Mouse (Mus musculus): ENCODE results near the gene Stab1. TPM values are rescaled to one million over a fixed set of nuclear protein-coding genes. Genes with fewer than 3 reads are reported as not detected.

Stab1 gene
- total RNA-seq, 2 experiments from 2014 or later = 63.2 to 64.1 TPM

DNA sequence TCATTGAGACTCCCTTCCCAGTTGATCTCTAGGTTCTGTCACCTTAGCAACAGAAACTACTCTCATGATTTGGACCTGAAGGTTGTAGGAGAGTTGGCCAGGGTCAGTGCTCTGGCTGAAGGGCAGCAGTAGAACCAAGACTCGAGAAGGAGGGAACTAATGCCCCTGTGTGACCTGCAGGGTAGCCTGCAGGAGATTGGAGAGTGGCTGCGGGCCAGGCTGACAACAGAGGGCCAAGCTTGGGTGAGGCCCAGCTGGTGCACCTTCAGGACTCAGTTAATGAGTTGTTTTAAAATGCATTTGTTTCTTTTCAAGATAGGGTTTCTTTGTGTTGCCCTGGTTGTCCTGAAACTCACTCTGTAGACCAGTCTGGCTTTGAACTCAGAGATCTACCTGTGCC, 3.4 kb downstream of the Stab1 start:
- peak in 1 of 2 experiments; percentile 74 for DNase-seq

DNA sequence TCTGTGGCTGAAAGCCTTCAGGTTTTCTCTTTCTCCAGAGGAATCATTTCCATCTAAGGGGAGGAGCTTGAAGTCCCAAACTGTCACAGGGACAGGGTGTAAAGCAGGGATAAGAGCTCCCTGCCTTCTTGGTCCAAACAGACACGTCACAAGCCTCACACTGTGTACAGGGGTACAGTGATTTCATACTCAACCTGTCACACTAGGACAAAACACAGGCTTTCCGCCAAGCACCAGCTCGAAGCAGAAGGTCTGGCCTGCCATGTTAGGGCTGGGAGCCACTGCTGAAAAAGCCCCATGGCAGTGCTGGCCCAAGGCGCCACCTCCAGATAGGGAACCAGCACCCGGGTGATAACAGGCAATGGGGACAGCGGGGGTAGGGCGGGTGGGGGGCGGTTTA, 4.4 kb downstream of the Stab1 start:
- peak; percentile 62 to 76 for DNase-seq

DNA sequence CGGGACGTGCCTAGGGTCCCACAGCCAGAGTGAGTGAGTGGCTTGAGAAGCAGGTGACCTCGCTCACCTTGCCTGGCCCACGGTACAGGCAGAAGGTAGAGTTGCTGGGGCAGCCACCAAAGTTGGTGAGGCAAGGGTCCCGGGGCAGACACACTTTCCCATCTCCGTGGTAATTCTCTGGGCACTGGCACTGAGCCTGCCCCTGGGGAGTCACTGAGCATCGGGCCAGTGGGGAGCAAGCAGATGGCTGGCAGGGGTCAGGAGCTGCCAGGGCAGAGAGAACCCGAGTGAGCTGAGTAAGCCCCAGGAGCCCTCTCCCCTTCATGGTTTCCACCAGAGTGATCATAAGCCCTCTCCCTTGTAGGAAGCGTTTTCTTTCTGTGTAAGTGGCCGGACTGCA, 6.8 kb downstream of the Stab1 start:
- no peak for DNase-seq

DNA sequence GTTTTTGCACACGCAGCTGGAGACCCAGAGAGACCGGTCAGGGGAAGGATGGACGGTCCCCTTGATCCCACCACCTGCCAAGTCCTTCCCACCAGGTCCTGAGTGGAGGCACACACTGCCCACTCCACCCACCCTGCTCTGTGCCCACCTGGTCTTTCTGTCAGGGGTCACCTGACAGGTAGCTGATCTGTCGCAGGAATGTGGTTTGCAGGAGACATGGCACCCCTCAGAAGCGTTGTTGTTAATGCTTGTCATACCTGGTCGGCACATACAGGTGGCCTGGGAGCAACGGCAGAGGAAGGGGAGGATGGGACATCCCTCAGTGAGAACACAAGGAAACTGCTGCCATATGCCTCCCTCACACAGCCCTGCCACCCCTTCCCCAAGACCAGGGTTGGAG, 7.2 kb downstream of the Stab1 start:
- DNase-seq = no peak

DNA sequence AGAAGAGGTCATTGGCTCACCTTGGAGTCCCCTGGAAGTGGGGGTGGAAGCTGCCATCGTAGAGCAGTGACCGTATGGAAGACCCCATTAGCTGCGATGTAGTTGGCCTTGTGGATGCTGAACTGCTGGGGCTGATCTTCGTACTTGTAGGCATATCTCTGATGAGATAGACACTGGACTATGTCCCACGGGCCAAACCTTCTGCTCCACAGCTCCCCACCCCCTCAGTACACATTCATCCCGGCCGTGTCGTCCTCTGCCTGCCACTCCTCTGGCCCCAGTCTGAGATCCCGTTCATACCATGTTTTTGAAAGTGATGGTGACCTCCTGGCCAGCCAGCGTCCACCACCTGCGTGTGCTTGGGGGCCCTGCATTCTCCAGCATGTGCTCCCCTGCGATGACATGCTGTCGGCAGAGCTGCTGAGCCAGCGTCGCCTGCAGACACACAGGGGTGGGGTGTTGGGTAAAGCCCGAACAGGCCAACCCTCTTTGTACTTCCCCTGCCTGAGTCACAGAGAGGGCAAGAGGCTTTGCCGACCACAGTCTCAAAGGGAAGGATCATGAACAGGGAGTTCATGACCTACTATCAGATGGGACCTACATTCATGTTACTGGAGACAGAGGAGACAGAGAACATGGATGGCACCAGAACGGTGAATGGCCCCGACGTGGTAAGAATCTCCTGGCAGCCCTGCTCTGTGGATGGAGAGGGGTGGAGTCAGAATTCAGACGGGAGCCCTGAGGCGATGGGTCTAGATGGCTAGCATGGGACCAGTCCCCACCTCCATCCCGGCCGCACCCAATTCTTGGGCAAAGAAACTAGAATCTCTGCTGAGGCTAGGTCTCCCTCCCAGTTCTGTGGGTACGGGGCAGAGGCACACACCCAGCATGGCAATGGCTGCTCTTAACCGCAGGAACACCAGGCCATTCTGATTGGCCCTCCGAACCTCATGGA, 8.0 kb downstream of the Stab1 start:
- DNase-seq = no peak

DNA sequence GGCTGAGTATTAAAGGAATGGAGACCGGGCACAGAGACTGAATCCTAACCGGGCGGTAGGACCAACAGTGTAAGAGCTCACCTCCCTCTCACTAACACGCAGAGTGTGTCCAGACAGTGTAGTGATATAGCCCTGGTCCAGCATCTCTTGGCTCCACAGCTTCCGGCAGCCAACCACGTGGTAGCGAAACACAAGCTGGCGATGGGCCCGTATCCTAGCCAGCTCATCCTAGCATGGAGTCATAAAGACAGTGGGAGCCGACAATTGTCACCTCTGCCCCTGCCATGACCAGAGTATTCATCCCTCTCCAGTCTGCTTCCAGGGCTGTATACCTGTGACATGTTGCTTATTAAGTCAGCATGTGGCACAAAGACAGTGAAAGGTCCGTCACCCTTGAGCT, 22.7 kb downstream of the Stab1 start:
- DNase-seq = no peak

DNA sequence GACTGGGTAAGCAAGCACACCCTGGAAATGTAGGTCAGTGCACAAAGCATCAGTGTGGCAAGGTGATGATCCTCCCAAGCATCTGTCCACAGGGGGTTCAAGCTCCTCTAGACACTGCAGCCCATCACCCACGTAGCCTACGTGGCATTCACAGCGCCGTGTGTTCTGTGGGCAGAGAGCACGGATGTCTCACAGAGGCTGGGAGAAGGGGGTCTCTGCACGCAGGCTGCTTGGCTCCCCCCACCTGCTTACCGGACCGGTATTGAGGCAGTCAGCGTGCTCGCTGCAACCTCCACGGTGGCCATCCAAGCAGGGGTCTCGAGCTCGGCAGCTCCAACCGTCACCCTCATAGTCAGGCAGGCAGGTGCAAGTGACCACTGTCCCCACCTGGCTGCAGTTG, 27.4 kb downstream of the Stab1 start:
- DNase-seq = no peak

DNA sequence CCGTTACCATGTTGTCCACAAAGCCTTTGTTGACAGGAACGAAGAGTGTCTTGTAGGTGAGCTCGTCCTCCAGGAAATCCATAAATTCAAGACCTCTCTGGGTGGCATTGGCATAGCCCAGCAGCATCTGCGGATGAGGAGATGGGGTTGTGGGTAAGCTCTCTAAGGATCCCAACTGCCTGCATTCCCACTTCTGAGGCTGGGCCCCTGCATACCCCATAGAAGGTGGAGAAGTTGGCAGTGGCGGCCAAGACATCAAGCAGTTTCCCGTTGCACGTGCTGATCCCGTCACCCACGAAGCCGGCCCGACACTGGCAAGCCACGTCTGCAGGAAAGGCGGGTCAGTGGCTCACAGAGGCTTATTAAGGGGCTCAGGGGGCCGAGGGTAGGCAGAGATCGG, 28.3 kb downstream of the Stab1 start:
- no peak for DNase-seq

DNA sequence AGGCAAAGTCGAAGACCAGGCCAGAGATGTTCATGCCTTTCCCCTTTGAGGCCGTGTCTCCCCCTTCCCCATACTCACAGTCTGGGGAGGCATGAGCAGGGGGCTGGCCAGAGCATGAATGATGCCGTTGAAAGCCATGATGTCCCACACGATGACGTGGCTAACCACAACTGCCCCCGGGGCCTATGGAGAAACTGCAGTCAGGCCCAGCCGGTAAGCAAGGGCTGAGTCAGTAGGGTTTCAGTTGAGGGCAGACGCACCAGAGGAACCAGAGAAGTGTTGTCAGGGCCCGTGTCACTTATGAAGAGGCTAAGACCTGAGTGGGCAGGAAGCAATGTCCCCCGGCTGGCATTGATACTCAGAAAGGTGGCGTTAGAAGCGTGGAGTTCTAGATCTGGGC, 28.8 kb downstream of the Stab1 start:
- DNase-seq = no peak

DNA sequence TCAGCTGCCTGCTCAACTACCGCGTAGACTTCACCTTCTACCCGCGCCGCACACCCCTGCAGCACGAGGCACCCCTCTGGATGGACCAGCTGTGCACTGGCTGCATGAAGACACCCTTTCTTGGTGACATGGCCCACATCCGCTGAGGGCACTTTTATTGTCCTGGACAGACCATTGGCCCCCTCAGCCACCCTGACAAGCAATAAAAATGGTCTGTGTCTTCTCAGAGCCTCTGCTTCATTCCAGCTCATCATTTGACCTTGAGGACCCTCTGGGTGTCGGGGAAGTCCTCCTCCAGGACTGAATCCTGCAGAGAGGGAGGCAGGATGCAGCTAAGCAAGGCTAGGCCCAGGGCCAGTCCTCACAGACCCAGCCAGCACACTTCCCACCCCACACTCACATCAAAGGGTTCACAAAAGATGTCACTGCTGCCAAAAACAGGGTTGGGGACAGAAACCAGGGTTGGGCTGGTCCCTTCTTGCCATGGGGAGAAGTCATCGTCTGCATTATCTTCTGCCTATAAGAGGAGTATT, 29.5 kb downstream of the Stab1 start:
- DNase-seq = no peak

DNA sequence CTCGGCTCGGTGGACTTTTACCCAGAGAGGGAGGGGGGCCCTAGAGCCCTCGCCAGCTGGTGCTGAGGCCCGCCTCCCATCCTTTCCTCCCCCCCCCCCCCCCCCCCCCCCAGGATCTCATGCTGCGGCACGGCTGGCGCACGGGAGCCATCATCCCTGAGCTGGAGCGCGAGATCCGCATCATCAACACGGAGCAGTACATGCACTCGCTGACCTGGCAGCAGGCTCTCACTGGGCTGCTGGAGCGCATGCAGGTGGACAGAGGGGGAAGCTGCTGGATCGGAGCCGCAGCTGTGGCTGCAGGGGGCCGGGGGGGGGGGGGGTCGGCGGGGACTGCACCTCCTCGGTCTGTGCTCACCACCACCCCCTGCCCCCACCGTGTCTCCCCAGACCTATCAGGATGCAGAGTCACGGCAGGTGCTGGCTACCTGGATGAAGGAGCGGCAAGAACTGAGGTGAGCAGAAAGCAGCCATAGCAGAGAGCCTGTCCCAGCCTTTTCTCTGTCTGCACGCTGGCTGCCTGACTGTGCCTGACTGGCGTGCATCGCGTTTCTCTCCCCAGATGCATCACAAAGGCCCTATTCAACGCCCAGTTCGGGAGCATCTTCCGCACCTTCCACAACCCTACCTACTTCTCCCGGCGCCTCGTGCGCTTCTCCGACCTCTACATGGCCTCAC, 30.1 kb downstream of the Stab1 start:
- DNase-seq = no peak

DNA sequence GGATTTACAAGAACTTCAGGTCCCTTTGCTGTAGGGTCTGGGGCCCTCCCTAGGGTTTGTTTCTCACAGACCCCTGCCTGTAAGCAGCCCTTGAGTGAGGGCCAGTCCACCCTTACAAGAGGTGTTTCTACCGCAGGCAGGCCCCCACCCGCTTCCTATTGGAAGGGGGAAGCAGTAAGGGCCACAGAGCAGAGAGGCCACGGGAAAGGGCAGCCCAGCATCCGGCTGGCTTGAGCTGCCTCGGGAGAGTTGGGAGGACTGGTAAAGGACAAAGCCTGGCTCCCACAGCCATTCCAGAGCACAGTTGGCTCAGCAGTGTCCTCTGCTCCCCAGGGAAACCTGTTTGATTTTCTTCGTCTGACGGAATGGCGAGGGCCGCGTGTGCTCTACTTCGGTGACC, 30.6 kb downstream of the Stab1 start:
- peak; percentile 45 to 57 for DNase-seq

DNA sequence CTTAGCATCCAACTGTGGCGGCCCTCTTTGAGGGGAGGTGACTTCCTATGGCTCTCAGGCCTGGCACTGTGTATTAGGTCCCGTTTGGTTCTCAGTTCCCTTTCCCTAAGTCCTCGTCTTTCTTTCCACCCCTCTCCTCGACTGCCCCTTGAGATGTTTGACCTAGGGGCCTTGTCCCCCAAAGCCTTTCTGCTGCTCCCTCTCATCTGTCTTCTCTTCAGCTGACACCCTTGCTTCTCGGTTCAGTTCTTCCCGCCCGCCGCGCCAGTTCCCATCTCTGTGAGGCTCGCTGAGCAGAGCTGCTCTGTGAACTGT, 31.2 kb downstream of the Stab1 start:
- DNase-seq = no peak

DNA sequence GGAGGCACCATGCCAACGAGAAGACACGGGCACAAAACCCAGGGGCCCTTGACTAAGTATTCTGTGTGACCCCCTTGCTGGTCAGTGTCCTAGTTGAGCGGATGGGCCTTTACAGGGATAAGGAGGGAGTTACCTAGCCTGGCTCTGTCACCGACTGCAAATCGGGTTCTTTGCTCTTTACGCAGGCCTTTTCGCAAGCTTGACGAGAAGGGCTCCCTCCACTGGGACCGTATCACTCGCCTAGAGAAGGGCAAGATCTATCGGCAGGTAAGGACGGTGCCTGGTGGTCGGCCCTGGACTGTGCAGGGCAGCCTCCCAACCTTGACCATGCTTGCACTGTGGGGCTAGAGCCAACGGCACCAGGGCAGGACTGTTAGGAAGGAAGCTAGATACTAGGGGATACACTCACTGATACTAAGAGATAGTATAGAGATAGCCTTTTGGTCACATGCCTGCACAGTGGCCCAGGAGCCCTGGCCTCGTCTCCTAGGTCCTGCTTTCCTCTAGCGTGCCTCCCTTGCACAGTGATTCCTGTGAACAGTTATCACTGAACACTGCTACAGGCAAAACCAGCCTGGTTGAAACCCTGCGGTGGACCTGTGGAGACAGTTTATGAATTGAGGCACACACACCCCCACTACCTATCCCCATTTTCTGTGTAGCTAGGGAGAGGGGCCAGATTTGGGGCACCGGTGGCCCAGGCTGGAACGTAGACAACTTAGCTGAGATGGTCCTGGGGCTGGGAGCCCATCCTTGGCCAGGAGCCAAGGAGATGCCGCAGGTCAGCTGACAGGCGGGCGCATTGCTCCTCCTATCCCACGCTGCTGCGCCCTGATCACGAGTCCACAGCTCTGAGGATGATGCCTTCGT, 31.8 kb downstream of the Stab1 start:
- no peak for DNase-seq

DNA sequence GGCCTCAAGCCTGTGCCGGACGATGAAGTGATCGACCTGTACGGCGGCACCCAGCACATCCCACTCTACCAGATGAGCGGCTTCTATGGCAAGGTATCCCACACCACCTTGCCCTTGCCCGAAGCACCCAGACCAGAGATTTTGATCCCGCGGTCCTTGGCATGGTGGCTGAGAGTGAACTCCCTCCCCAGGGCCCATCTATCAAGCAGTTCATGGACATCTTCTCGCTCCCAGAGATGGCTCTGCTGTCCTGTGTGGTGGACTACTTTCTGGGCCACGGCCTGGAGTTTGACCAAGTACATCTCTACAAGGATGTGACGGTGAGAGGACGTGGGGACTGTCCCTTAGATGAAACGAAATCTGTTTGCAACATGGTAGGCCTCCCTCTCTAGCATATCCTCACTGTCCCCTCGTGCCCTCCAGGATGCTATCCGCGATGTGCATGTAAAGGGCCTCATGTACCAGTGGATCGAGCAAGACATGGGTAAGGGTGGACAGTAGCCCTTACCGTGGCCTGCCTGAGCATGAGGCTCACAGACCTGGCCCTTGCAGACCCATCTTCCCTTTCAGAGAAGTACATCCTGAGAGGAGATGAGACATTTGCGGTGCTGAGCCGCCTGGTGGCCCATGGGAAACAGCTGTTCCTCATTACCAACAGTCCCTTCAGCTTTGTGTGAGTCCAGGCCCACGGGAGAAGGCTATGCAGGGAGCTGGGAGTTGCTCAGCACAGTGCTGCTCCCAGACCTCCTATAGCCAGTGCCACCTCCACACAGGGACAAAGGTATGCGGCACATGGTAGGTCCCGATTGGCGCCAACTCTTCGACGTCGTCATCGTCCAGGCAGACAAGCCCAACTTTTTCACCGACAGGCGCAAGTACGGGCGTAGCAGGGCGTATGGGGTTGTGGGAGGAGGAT, 32.7 kb downstream of the Stab1 start:
- DNase-seq = no peak

DNA sequence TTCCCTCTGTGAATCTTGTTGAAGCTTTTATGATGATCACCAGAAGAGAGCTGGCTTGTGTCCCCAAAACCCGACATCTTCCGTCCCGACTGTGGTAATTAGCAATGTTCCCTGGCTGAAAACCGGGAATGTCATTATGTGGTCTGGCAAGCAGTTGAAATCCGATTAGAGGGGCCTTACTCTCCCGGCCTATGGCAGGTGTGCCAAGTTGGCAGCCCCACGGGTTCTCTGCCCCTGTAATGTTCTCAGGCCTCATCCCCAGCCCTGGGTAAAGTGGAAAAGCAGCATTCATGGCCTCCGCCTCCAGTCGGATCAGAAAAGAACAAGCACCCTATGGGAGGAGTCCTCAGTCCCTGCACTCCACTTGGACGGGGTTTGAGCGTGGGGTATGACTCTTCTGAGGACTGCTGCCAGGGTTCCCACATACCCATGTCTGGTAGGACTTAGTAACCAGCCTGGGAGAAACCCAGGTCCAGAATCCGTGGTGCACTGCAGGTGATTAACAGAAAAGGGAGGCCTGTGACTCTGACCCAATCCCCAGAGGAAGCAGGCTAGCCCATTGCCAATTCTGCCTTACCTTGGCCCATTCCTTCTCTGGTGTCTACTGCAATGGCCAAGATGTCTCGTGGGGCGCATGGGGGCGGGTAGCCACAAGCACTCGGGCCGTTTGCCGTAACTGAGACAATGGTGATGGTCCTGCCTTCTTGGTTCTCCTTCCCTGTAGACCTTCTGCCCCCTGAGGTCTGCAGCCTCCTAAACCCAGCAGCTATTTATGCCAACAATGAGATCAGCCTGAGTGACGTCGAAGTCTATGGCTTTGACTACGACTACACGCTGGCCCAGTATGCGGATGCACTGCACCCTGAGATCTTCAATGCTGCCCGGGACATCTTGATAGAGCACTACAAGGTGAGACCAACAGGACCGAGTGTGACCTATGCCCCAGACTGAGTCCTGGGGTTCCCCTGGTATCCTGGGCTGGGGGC, 34.1 kb downstream of the Stab1 start:
- DNase-seq = no peak

DNA sequence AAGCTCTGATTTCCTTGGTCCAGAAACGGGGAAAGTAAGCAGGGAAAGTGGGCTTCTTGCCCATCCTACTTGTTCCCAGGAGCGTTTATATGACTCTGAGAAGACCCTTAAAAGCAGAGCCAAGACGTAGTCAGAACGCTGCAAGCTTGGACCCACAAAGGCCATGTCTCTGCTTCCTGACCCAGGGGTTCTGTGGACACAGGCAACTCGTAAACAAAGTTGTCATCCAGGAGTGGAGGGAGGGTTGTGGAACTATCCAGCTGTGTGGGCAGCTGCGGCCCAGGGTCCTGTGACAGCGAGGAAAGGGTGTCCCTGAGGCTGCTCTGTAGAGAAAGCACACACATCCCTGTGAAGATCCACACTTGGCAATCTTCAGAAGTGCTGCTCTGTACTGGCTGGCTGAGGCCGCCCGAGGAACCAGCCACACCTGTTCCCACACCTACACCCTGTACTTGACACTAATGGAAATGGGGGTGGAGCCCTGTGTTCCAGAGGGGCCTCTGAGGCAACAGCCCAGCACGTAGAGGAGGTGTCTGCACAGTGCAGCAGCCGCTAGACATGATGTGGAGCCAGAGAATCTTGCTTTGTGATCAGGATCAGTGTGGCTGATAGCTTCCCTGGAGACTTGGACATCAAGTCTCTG, 35.3 kb downstream of the Stab1 start:
- no peak for DNase-seq

DNA sequence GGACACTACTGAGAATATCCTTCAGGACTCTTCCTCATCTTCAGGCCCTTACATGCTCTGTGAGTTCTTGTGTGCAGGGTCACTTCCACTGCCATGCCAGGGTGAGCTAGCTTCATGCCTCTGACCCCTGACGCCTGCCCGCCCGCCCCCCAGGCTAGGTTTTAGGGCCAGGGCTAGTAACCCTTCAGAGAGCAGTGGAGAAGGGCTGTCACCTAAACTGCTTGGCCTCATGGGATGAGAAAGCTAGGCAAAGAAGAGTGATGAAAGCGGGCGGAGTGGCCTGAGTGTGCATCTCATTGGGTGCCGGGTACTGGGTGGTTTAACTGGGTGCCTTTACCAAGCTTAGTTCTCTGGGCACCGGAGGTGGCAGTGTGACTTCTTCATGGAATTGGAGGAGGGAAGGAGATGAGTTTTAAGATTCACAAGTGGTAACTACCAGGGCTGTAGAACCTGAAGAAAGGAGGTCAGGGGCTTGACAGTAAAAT, 35.9 kb downstream of the Stab1 start:
- no peak for DNase-seq

DNA sequence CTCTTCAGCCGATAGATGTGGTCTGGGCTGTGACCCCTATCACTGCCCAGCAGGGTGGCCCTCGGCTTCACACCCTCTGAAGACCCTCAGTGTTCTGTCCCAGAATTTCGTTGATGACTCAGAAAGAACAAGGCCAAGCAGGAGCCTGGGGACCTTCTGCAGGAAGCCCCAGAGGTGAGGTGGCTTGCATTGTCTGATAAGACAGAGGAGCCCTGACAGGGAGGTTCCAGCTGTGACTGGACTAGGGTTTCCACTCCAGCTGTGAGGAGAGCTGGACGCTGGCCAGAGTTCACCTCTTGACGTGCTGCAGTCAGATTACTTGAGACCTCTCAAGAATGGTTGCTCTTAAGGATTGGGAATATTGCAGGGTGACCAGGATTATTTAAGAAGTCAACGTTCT, 36.4 kb downstream of the Stab1 start:
- DNase-seq = no peak

Measured in heart, adult 18-20 months (tissue).